Mouse (Mus musculus) lung, embryonic 16.5 days (tissue): Measurements from ENCODE around the gene Arsg. TPM values are rescaled to one million over a fixed set of nuclear protein-coding genes. Genes with fewer than 3 reads are reported as not detected.
A peak's percentile ranks its signal among the peaks of the same experiment; 100 is the strongest.

Source experiments
- ATAC-seq: fragments of 200-750 bp; cut with Nextera tagmentation; 2 replicates; pipeline ENCODE4 v1.8.0; 2017; ENCODE audit warnings: low read depth, mild to moderate bottlenecking, moderate library complexity
- H3K27ac ChIP-seq: fragments of 300-500 bp; sonication (generic); 2 replicates; pipeline ENCODE4 v1.5.1; 2014; ENCODE audit warnings: mild to moderate bottlenecking, control low read depth, low read length
- H3K27me3 ChIP-seq: fragments of 300-500 bp; sonication (generic); 2 replicates; pipeline ENCODE4 v1.6.1; 2014; ENCODE audit warnings: low read depth, low read length, mixed read lengths; ENCODE audit not compliant: control insufficient read depth, insufficient read depth
- H3K36me3 ChIP-seq: fragments of 300-500 bp; sonication (generic); 2 replicates; pipeline ENCODE4 v1.6.1; 2014; ENCODE audit warnings: low read length; ENCODE audit not compliant: control insufficient read depth, insufficient read depth
- H3K4me1 ChIP-seq: fragments of 300-500 bp; sonication (generic); replicated peaks from 2 replicates; pipeline ENCODE4 v1.6.1; 2014; ENCODE audit warnings: low read length, mixed read lengths; ENCODE audit not compliant: control insufficient read depth, insufficient read depth
- H3K4me2 ChIP-seq: fragments of 300-500 bp; sonication (generic); 2 replicates; pipeline ENCODE4 v1.6.1; 2014; ENCODE audit warnings: low read depth, low read length, control low read depth
- H3K4me3 ChIP-seq: fragments of 300-500 bp; sonication (generic); 2 replicates; pipeline ENCODE4 v1.5.1; 2014; ENCODE audit warnings: mild to moderate bottlenecking, low read length, control low read depth
- H3K9ac ChIP-seq: fragments of 300-500 bp; sonication (generic); 2 replicates; pipeline ENCODE4 v1.6.1; 2014; ENCODE audit warnings: low read length, control low read depth
- H3K9me3 ChIP-seq: fragments of 300-500 bp; sonication (generic); 2 replicates; pipeline ENCODE4 v1.6.1; 2016; ENCODE audit warnings: low read length; ENCODE audit not compliant: control insufficient read depth
- WGBS: fragments of 180-500 bp; shearing (Covaris S2); extraction: QIAGEN DNeasy Blood & Tissue Kit; methylation state at CpG from one replicate; pipeline ENCODE4 v1.1.7; 2014; 5-methylcytosine and 5-hydroxymethylcytosine counted together
- polyA plus RNA-seq: library from polyadenylated mRNA; unstranded; fragments of >200 nt; fragmentation: Nextera tagmentation; extraction: Ambion mirVana; gene quantifications from 2 replicates; pipeline ENCODE4 v1.2.1, GENCODE M21; 2015

Gene Arsg
- polyA plus RNA-seq, 1 experiment from 2014 or later, result 4.7 TPM

- no peaks in the 10 kb centered on the region for H3K9me3 ChIP-seq
- ATAC-seq, result no peak
- H3K9ac ChIP-seq, result no peak overlapping the region
- H3K4me2 ChIP-seq, result no peak overlapping the region
- no peaks in the 10 kb centered on the region for H3K27me3 ChIP-seq
- WGBS, result 54% methylated on average over 11 of the region's 11 CpGs
- H3K36me3 ChIP-seq, result no peaks in the 10 kb centered on the region
- no peak overlapping the region for H3K27ac ChIP-seq
- H3K4me3 ChIP-seq, result no peak overlapping the region
- peaks cover 14% of the 10 kb centered on the region for H3K4me1 ChIP-seq
Observed at GRCm38 (mm10) chr11:109557419-109557818, 84.2 kb downstream of the Arsg start.

GRCm38 (mm10) chr11:109559241-109559640 lies 86.1 kb downstream of the Arsg start:
- Histone ChIP-seq H3K4me1 (peaks cover 13% of the 10 kb centered on the region), H3K27ac (no peak overlapping the region), H3K4me3 (no peak overlapping the region), H3K27me3 (no peaks in the 10 kb centered on the region), H3K36me3 (no peaks in the 10 kb centered on the region), H3K9ac (no peak overlapping the region), H3K9me3 (no peaks in the 10 kb centered on the region), H3K4me2 (no peak overlapping the region)
- no peak for ATAC-seq
- WGBS, result 68% methylated on average over 12 of the region's 12 CpGs

GRCm38 (mm10) chr11:109560793-109561257 lies 87.7 kb downstream of the Arsg start:
- Histone ChIP-seq H3K4me2 (no peak overlapping the region), H3K4me1 (peaks cover 10% of the 10 kb centered on the region), H3K27ac (peak overlapping the region; percentile 67)

GRCm38 (mm10) chr11:109561445-109561844 lies 88.3 kb downstream of the Arsg start:
- no peaks in the 10 kb centered on the region for H3K36me3 ChIP-seq
- H3K27ac ChIP-seq, result peak overlapping the region; percentile 67
- no peaks in the 10 kb centered on the region for H3K9me3 ChIP-seq
- H3K4me2 ChIP-seq, result no peak overlapping the region
- H3K4me3 ChIP-seq, result no peak overlapping the region
- peak; percentile 18; the same call in 1 of the 2 replicates for ATAC-seq
- WGBS, result 41% methylated on average over 3 of the region's 3 CpGs
- no peaks in the 10 kb centered on the region for H3K27me3 ChIP-seq
- H3K9ac ChIP-seq, result no peak overlapping the region
- H3K4me1 ChIP-seq, result peaks cover 10% of the 10 kb centered on the region

More at GRCm38 (mm10) chr11:109560793-109561257, 87.7 kb downstream of the Arsg start:
- Histone ChIP-seq H3K36me3 (no peaks in the 10 kb centered on the region), H3K9me3 (no peaks in the 10 kb centered on the region), H3K27me3 (no peaks in the 10 kb centered on the region), H3K9ac (no peak overlapping the region), H3K4me3 (no peak overlapping the region)
- WGBS, result 7% methylated on average over 9 of the region's 9 CpGs
- ATAC-seq, result peak; percentile 86

- 66% methylated on average over 4 of the region's 4 CpGs for WGBS
- no peaks in the 10 kb centered on the region for H3K9me3 ChIP-seq
Observed at GRCm38 (mm10) chr11:109563708-109564107, 90.5 kb downstream of the Arsg start.

GRCm38 (mm10) chr11:109564466-109565214 lies 91.5 kb downstream of the Arsg start:
- Histone ChIP-seq H3K36me3 (no peaks in the 10 kb centered on the region), H3K9me3 (no peaks in the 10 kb centered on the region), H3K27ac (no peak overlapping the region), H3K4me1 (peaks cover 10% of the 10 kb centered on the region), H3K9ac (no peak overlapping the region), H3K4me2 (no peak overlapping the region), H3K27me3 (no peaks in the 10 kb centered on the region), H3K4me3 (no peak overlapping the region)
- 85% methylated on average over 15 of the region's 15 CpGs for WGBS
- no peak for ATAC-seq

More at GRCm38 (mm10) chr11:109563708-109564107, 90.5 kb downstream of the Arsg start:
- Histone ChIP-seq H3K27me3 (no peaks in the 10 kb centered on the region), H3K36me3 (no peaks in the 10 kb centered on the region), H3K4me1 (peaks cover 10% of the 10 kb centered on the region), H3K9ac (no peak overlapping the region), H3K4me3 (no peak overlapping the region), H3K4me2 (no peak overlapping the region), H3K27ac (no peak overlapping the region)
- ATAC-seq, result no peak

GRCm38 (mm10) chr11:109569007-109569618 lies 95.9 kb downstream of the Arsg start:
- no peak for ATAC-seq
- Histone ChIP-seq H3K9me3 (no peaks in the 10 kb centered on the region), H3K4me2 (no peak overlapping the region), H3K27ac (no peak overlapping the region), H3K9ac (no peak overlapping the region), H3K27me3 (no peaks in the 10 kb centered on the region), H3K36me3 (peaks cover 2% of the 10 kb centered on the region; the same call in 1 of the 2 replicates), H3K4me3 (no peak overlapping the region), H3K4me1 (no peaks in the 10 kb centered on the region; the same call in 1 of the 2 replicates)
- 60% methylated on average over 12 of the region's 12 CpGs for WGBS

- Histone ChIP-seq H3K27me3 (no peaks in the 10 kb centered on the region), H3K27ac (no peak overlapping the region), H3K9ac (no peak overlapping the region), H3K4me2 (no peak overlapping the region), H3K4me1 (peaks cover 6% of the 10 kb centered on the region), H3K4me3 (no peak overlapping the region), H3K9me3 (no peaks in the 10 kb centered on the region), H3K36me3 (peaks cover 2% of the 10 kb centered on the region; the same call in 1 of the 2 replicates)
- 64% methylated on average over 7 of the region's 7 CpGs for WGBS
- ATAC-seq, result no peak
Observed at GRCm38 (mm10) chr11:109569809-109570208, 96.6 kb downstream of the Arsg start.

GRCm38 (mm10) chr11:109572051-109572450 lies 98.9 kb downstream of the Arsg start:
- H3K9me3 ChIP-seq, result no peaks in the 10 kb centered on the region
- H3K4me2 ChIP-seq, result no peak overlapping the region
- 88% methylated on average over 11 of the region's 11 CpGs for WGBS
- H3K36me3 ChIP-seq, result peaks cover 6% of the 10 kb centered on the region
- no peak overlapping the region for H3K27ac ChIP-seq
- no peak overlapping the region for H3K4me3 ChIP-seq
- H3K9ac ChIP-seq, result no peak overlapping the region
- peaks cover 19% of the 10 kb centered on the region for H3K4me1 ChIP-seq
- no peaks in the 10 kb centered on the region for H3K27me3 ChIP-seq
- ATAC-seq, result no peak
